Mouse (Mus musculus): ENCODE measurements around the gene Atg10. TPM values are rescaled to one million over a fixed set of nuclear protein-coding genes. Genes with fewer than 3 reads are reported as not detected.
A peak's percentile ranks its signal among the peaks of the same experiment; 100 is the strongest.

The Atg10 gene
- polyA plus RNA-seq, 1 experiment from 2014 or later, result 8.1 TPM

DNA sequence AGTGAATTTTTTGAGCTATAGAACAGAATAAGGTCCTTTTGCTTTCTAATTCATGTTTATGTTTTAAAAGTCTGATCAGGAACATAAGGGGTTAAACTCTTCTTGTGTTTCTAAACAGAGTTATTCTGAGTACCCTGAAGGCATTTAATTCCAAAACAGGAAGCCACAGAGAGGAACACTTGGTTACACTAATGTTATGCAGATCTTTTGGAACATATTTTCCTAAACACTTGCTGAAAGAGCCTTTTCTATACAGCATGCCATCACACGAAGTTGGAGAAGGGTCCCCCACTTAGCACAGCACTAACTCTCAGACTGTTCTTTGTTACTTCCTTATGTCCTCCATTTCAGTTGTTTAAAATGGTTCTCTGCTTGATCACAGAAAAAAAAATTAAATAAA is 130.2 kb downstream of the Atg10 start:
- DNase-seq (ENCODE audit: extremely low spot score, low spot score), result no peak
- 15% methylated on average over 1 of the region's 1 CpGs for WGBS

DNA sequence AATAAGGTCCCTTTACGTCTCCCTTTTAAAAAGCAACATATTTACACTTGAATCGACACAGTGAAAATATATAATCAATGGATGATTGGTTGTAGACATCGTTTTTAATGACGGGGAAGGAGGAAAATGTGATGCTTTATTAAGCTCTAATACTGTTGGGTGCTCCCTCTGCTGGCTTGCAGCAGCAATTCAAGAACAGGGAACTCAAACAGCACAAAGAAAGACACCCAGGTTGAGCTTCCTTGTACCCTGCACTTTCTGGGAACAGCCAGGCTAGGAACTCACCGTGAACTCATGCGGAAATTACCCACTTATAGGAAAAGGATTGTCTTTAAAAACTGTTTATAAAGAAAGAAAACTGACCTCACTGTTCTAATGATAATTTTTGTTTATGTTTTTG is 130.6 kb downstream of the Atg10 start:
- no peaks in the 10 kb centered on the region for H3K9me3 ChIP-seq
- DNase-seq (ENCODE audit: extremely low spot score, low spot score), result peak; percentile 26
- no peaks in the 10 kb centered on the region for H3K27me3 ChIP-seq (ENCODE audit: poor library complexity, severe bottlenecking)
- no peaks in the 10 kb centered on the region for H3K36me3 ChIP-seq (replicated peaks)
- H3K27ac ChIP-seq, result peak overlapping the region; percentile 70
- peaks cover 22% of the 10 kb centered on the region for H3K4me1 ChIP-seq
- 33% methylated on average over 6 of the region's 6 CpGs for WGBS
- no peak overlapping the region for H3K4me3 ChIP-seq

More for the DNA sequence above, 130.2 kb downstream of the Atg10 start:
- Histone ChIP-seq H3K27me3 (ENCODE audit: poor library complexity, severe bottlenecking) (no peaks in the 10 kb centered on the region), H3K27ac (peak overlapping the region; percentile 70), H3K36me3 (replicated peaks) (no peaks in the 10 kb centered on the region), H3K4me1 (peaks cover 22% of the 10 kb centered on the region), H3K9me3 (no peaks in the 10 kb centered on the region), H3K4me3 (no peak overlapping the region)

DNA sequence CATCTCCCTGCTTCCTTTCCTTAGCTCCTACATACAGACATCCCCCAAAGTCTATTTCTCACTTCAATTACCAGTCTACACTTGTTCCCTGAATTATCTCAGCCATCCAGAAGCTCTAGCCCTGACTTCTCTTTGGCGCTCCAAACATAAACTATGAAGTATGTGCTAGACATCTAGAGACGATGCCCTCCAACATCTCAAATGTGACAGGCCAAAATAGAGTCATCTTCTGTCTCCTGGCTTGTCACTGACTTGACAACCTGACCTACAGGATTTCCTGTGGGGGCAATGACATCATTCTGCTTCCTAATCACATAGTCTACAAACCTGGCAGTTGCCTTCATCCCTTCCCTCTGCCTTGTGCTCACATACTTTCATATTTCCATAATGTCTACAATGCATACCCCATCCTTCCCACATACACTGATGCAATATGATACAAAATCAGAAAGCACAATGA is 132.0 kb downstream of the Atg10 start:
- no peaks in the 10 kb centered on the region for H3K9me3 ChIP-seq
- no peaks in the 10 kb centered on the region for H3K27me3 ChIP-seq (ENCODE audit: poor library complexity, severe bottlenecking)
- no peaks in the 10 kb centered on the region for H3K36me3 ChIP-seq (replicated peaks)
- no peak overlapping the region for H3K27ac ChIP-seq
- H3K4me1 ChIP-seq, result peaks cover 22% of the 10 kb centered on the region
- DNase-seq (ENCODE audit: extremely low spot score, low spot score), result no peak
- 96% methylated on average over 2 of the region's 2 CpGs for WGBS
- H3K4me3 ChIP-seq, result no peak overlapping the region

DNA sequence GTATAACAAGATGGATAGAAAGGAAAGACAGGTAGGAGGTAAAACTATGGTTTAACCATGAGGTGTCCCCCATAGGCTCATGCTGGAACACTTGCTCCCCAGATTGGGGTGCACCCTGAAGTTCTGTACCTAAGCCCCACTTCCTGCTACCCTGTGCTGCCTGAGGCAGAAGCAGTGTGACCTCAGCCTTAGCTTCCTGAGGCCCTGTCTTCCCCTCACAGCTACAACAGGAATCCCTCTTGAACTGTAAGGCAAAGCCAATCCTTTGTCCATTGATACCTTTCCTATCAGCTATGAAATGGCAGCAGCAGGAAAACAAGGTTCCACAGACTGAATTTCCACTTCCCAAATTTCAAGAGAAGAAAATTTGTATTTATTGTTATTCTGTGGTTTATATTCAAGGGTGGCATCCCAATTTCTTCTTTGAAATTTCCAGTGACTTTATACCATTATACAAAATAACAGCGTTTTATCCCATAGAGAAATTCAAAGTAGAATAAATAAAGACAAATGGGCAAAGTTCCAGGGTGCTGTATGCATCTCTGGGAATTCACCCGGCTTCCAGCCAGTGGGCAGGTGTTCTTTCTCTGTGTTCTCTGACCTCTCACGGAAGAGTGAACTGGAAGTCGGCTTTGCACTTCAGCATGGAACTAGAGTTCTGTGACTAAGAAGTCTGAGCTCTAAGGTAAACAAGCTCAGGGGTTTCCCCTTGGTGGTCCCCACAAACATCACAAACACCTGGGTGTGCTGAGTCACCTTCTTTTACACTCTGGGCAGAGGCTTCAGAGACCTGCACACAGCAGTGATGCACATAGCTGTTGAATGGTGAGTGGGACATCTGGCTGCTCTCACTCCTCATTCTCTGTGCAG is 132.7 kb downstream of the Atg10 start:
- DNase-seq (ENCODE audit: extremely low spot score, low spot score), result no peak
- Histone ChIP-seq H3K27ac (no peak overlapping the region), H3K36me3 (replicated peaks) (no peaks in the 10 kb centered on the region), H3K9me3 (no peaks in the 10 kb centered on the region), H3K4me1 (peaks cover 22% of the 10 kb centered on the region), H3K4me3 (no peak overlapping the region), H3K27me3 (ENCODE audit: poor library complexity, severe bottlenecking) (no peaks in the 10 kb centered on the region)
- WGBS, result 80% methylated on average over 4 of the region's 4 CpGs

DNA sequence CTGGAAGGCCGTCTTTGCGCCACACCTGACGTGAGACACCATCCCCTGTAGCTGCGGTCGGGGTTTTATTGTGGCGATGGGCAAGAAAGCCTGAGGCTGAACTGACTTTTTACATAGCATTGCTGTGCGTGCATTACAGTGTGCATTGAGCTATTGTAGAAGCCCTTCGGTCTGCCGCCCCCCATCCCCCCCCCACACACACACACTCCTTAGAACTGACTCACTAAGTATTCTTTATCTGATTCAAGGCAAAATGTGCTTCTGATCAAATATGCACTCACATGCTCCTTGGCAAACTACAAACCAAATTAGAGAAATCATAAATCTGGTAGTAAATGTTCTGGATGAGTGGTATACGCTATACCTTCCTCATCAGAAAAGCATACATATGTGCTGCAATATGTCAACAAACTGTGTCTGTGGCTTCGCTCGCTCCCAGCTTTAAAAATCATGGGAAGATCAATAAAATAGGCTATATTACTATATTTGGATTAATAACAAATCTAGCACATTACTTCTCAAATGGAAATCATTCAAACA is 137.3 kb downstream of the Atg10 start:
- WGBS, result 92% methylated on average over 12 of the region's 12 CpGs
- DNase-seq (ENCODE audit: extremely low spot score, low spot score), result no peak
- H3K4me3 ChIP-seq, result no peak overlapping the region
- H3K36me3 ChIP-seq (replicated peaks), result no peaks in the 10 kb centered on the region
- no peak overlapping the region for H3K27ac ChIP-seq
- peaks cover 4% of the 10 kb centered on the region for H3K4me1 ChIP-seq
- no peaks in the 10 kb centered on the region for H3K27me3 ChIP-seq (ENCODE audit: poor library complexity, severe bottlenecking)
- H3K9me3 ChIP-seq, result no peaks in the 10 kb centered on the region

DNA sequence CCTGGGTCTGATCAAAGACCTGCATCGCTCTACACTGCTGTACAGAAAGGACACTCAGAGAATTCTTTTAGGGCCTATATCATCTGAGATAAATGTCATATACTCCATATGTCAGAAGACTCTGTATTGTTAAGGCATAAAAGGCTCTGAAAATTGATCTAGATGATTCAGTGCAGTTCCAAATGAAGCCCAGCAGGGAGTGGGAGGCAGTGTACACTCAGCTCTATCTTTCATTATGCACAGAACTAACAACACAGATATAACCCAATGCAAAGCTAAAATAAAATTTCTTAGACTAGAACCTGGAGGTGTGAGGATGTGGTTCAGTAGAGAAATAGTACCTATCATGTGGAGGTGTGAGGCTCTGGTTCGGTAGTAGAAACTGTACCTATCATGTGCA is 151.4 kb downstream of the Atg10 start:
- 91% methylated on average over 2 of the region's 2 CpGs for WGBS
- no peak overlapping the region for H3K27ac ChIP-seq
- H3K4me1 ChIP-seq, result no peaks in the 10 kb centered on the region
- H3K9me3 ChIP-seq, result no peaks in the 10 kb centered on the region
- no peak overlapping the region for H3K4me3 ChIP-seq
- H3K36me3 ChIP-seq (replicated peaks), result no peaks in the 10 kb centered on the region
- no peak for DNase-seq (ENCODE audit: extremely low spot score, low spot score)
- H3K27me3 ChIP-seq (ENCODE audit: poor library complexity, severe bottlenecking), result no peaks in the 10 kb centered on the region

DNA sequence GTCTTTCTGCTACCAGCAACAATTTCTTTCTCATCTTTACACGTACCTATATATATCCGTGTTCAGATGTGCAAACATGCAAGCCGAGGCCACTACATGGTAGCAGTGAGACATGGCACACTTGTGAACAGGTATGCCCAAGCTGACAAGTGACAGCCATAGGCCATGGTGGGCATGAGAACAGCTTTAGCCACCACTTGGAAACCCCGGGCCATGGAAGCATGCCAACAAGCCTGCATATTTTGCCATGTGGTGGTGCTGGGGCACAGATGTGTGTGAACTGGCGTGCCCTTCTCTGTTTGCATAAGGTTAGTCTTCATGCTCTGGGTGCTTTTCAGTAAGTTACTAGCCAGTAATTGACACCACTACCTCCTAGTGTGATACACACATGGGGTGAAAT is 162.9 kb downstream of the Atg10 start:
- no peak overlapping the region for H3K4me3 ChIP-seq
- H3K27me3 ChIP-seq (ENCODE audit: poor library complexity, severe bottlenecking), result no peaks in the 10 kb centered on the region
- WGBS, result 92% methylated on average over 5 of the region's 5 CpGs
- no peaks in the 10 kb centered on the region for H3K4me1 ChIP-seq
- no peak for DNase-seq (ENCODE audit: extremely low spot score, low spot score)
- H3K27ac ChIP-seq, result no peak overlapping the region
- H3K9me3 ChIP-seq, result no peaks in the 10 kb centered on the region
- no peaks in the 10 kb centered on the region for H3K36me3 ChIP-seq (replicated peaks)

DNA sequence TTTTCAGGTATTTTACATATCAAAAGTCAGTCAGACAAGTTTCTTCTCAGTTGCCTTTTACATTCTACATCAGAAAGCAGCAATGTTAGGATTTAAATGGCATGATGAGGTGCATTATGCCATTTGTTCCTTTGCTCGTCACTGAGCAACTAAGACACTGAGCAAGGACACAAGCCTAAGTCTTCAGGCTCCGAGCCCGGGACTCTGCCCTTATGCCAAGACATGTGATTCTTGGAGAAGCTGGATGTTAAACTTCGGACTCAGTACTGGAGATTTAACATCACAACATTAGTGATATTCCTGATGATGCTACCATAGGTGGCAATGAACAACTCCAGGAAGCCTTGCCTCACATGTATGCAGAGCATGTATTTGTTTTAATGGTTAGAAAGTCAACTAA is 175.6 kb downstream of the Atg10 start:
- Histone ChIP-seq H3K27me3 (ENCODE audit: poor library complexity, severe bottlenecking) (no peaks in the 10 kb centered on the region), H3K27ac (no peak overlapping the region), H3K4me3 (no peak overlapping the region), H3K9me3 (peaks cover 15% of the 10 kb centered on the region; the same call in 1 of the 2 replicates), H3K4me1 (no peaks in the 10 kb centered on the region), H3K36me3 (replicated peaks) (no peaks in the 10 kb centered on the region)
- WGBS, result 90% methylated on average over 4 of the region's 4 CpGs
- DNase-seq (ENCODE audit: extremely low spot score, low spot score), result no peak

DNA sequence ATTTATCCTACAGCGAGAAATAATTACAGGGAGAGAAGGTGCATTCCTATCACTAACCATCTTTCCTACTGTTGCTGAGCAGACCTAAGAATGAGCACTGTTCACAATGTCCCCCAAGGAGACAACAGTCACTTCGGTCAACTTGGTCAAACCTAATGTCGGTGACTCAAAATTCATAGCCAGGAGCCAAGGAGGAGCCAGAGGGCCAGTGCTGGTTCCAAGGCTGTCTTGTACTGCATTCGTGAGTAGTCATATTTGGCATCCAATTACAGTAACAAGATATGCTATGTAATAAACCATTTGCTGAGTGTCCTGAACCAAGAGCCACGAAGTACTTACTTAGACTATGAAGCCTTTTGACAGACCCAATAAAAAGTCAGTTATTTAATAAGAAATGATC is 176.9 kb downstream of the Atg10 start:
- Histone ChIP-seq H3K36me3 (replicated peaks) (no peaks in the 10 kb centered on the region), H3K27me3 (ENCODE audit: poor library complexity, severe bottlenecking) (no peaks in the 10 kb centered on the region), H3K4me3 (no peak overlapping the region), H3K27ac (no peak overlapping the region), H3K4me1 (no peaks in the 10 kb centered on the region), H3K9me3 (peaks cover 13% of the 10 kb centered on the region; the same call in 1 of the 2 replicates)
- DNase-seq (ENCODE audit: extremely low spot score, low spot score), result no peak
- WGBS, result 91% methylated on average over 5 of the region's 5 CpGs

DNA sequence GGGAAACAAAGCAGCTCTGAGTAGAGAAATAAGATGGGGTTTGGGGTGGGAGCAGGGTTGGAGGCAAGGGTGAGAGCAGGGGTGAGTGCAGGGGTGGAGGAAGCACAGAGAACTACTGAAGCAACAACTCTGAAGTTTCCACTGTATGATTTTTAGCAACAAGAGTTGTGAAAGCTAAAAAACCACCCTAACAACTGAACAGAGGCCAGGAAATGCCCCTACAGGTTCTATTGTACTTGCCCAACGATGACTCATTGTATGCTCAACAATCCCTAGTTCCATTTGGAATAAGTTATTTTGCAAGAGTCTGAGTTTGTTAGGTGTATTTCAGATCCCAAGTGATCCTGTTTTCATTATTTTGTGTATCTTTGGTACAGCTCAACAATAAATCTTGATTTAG is 182.5 kb downstream of the Atg10 start:
- Histone ChIP-seq H3K4me3 (no peak overlapping the region), H3K27ac (no peak overlapping the region), H3K27me3 (ENCODE audit: poor library complexity, severe bottlenecking) (no peaks in the 10 kb centered on the region), H3K4me1 (no peaks in the 10 kb centered on the region), H3K9me3 (no peaks in the 10 kb centered on the region), H3K36me3 (replicated peaks) (no peaks in the 10 kb centered on the region)
- no peak for DNase-seq (ENCODE audit: extremely low spot score, low spot score)
- 91% methylated on average over 1 of the region's 1 CpGs for WGBS

DNA sequence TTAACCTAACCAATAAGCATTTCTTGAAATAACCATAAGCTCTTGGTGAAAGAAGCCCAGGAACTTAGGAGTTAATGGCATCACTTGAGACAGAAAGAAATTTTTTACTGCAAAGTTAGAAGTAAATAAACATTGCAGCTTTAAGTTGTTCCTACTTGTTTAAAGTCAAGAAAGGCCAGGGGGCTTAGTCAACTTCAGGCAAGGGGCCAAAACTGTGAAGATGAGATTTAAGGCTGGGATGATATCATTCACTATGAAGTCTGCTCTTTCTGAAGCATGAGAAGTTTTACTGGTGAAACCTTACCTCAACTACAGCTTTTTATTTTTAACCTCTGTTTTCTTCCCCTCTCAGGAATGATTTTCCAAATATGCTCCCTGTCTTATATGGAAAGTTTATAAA is 183.3 kb downstream of the Atg10 start:
- no peak for DNase-seq (ENCODE audit: extremely low spot score, low spot score)
- H3K4me3 ChIP-seq, result no peak overlapping the region
- no peaks in the 10 kb centered on the region for H3K27me3 ChIP-seq (ENCODE audit: poor library complexity, severe bottlenecking)
- H3K9me3 ChIP-seq, result no peaks in the 10 kb centered on the region
- H3K27ac ChIP-seq, result no peak overlapping the region
- H3K4me1 ChIP-seq, result no peaks in the 10 kb centered on the region
- H3K36me3 ChIP-seq (replicated peaks), result no peaks in the 10 kb centered on the region

DNA sequence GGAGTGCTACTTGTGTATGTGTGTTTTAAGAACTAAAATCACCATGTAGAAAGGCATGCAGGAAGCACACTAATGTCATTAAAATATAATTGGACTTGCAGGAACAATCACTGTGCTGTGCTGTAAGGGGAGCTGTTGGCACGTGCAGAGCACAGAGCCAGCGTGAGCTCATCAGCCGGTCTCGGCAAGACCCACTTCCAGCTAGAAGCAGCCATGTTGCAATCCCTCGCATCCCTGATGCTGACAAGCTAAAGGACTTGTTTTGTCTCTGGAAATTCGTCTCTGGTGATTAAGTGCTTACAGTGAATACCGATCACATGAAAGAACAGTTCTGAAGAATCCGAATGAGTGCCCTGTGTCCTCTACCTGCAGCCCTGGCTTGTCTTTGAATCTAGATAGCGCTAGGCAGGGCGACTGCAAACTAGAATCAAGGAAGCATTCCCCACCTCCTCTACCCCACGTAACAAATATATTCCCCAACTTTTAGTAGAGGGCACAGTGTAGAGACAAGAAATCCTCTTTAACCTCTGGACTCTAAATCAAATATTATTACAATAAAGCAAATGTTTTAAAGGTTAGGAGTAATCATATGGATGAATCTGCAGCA is 184.5 kb downstream of the Atg10 start:
- peak; percentile 25 for DNase-seq (ENCODE audit: extremely low spot score, low spot score)
- Histone ChIP-seq H3K27me3 (ENCODE audit: poor library complexity, severe bottlenecking) (no peaks in the 10 kb centered on the region), H3K4me1 (no peaks in the 10 kb centered on the region), H3K4me3 (no peak overlapping the region), H3K36me3 (replicated peaks) (no peaks in the 10 kb centered on the region), H3K27ac (0 out of 2 replicates have a peak overlapping the region, but pooled peaks have one; percentile 53), H3K9me3 (no peaks in the 10 kb centered on the region)
- 65% methylated on average over 11 of the region's 11 CpGs for WGBS

DNA sequence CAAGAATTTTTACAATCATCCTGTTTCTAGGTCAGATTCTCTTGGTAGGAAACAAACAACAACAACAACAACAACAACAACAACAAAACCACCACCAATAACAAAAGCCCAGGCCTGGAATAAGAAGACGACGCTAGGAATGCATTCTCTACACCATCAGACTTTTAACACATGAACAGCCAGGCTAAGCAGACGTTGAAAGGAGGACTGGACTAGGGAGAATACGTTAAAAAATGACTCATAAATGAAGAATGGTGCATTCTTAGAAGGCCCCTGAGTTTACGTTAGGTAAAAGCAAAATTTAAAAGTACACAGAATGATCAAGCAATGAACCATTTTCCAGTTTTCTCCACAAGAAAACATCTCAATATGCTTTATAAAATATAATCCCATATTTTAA is 185.1 kb downstream of the Atg10 start:
- WGBS, result 90% methylated on average over 5 of the region's 5 CpGs
- no peak for DNase-seq (ENCODE audit: extremely low spot score, low spot score)
- Histone ChIP-seq H3K27ac (no peak overlapping the region), H3K9me3 (no peaks in the 10 kb centered on the region), H3K4me1 (no peaks in the 10 kb centered on the region), H3K36me3 (replicated peaks) (no peaks in the 10 kb centered on the region), H3K4me3 (no peak overlapping the region), H3K27me3 (ENCODE audit: poor library complexity, severe bottlenecking) (no peaks in the 10 kb centered on the region)

All from forebrain, embryonic 10.5 days (tissue).